Mouse (Mus musculus) frontal cortex, adult (tissue): ENCODE data around the gene Setd1a.
"Not testable (repeated sequence)": the region's sequence is repeated elsewhere in the genome, so short reads cannot be mapped to it uniquely, and the experiment has no call there.

Experiments used
- ATAC-seq: cut with Nextera tagmentation; 2 replicates; pipeline ENCODE4 v1.9.2; 2017; ENCODE audit warnings: mild to moderate bottlenecking, moderate library complexity, mixed read lengths; ENCODE audit not compliant: low TSS enrichment

Gene Setd1a

GRCm38 (mm10) chr7:127776426-127776825, at the start of gene Setd1a:
Setd1a (plus strand) TSS chr7:127776670.
- peak; percentile 56 for ATAC-seq

DNA sequence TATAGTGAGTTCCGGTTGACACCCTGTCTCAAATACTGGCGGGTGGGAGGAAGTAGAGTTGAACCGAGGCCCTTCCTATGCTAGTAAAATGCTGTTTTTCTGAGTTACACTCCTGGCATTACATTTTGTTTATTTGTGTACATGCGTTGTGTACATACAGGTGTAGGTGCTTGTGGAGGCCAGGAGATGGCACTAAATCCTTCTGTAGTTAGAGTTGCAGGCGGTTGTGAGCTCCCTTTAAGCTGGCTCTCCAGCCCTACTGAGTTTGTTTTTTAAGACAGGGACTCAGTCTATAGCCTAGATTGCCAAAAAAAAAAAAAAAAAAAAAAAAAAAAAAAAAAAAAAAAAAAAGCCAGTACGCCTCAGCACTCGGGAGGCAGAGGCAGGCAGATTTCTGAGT, 48.6 kb upstream of the Setd1a start:
- no peak for ATAC-seq

- no peak for ATAC-seq
These were observed 46.3 kb upstream of the Setd1a start for GRCm38 (mm10) chr7:127730170-127730569.

- not testable (repeated sequence) for ATAC-seq
These were observed 44.4 kb upstream of the Setd1a start, which contains the start of gene Ctf2 for GRCm38 (mm10) chr7:127732066-127732465. Ctf2 (minus strand) TSS chr7:127732166.

DNA sequence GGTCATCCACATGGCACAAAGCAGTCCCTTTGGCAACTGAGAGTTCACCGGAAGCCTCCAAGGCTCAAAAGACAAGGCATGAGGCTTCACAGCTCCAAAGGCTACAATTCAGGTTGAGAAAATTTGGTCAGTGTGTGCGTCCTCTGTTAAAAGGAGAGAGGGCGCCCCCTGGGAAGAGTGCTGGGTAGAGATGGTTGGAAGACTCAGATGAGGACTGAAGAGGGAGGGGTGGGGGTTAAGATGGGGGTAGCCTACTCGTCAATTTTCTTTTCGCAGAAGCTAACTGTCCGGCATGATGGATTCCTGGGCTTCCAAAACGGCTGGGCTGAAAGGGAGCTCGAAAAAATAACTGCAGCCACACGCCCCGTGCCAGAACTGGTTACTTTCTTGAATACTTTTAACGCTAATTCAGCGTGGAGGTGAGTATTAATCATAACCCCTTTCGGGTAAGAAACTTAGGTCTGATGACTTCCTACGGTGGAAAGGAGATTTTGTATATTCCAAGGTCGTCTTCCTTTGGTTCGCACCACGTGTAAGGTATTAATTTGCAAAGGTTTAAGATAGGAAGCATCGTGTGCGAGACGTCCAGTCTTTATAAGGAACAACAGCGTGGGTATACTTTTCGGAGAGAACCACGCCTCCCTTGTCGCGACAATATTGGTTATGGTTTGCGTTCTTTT, 32.0 kb upstream of the Setd1a start, which contains the start of gene Fbxl19:
Fbxl19 (plus strand) TSS at position 178 of the 680 bp plus-strand sequence.
- ATAC-seq = no peak

- peak; percentile 78 for ATAC-seq
These were observed 31.2 kb upstream of the Setd1a start for GRCm38 (mm10) chr7:127745251-127745651.

- peak; percentile 62 for ATAC-seq
These were observed 30.6 kb upstream of the Setd1a start for GRCm38 (mm10) chr7:127745652-127746493.

DNA sequence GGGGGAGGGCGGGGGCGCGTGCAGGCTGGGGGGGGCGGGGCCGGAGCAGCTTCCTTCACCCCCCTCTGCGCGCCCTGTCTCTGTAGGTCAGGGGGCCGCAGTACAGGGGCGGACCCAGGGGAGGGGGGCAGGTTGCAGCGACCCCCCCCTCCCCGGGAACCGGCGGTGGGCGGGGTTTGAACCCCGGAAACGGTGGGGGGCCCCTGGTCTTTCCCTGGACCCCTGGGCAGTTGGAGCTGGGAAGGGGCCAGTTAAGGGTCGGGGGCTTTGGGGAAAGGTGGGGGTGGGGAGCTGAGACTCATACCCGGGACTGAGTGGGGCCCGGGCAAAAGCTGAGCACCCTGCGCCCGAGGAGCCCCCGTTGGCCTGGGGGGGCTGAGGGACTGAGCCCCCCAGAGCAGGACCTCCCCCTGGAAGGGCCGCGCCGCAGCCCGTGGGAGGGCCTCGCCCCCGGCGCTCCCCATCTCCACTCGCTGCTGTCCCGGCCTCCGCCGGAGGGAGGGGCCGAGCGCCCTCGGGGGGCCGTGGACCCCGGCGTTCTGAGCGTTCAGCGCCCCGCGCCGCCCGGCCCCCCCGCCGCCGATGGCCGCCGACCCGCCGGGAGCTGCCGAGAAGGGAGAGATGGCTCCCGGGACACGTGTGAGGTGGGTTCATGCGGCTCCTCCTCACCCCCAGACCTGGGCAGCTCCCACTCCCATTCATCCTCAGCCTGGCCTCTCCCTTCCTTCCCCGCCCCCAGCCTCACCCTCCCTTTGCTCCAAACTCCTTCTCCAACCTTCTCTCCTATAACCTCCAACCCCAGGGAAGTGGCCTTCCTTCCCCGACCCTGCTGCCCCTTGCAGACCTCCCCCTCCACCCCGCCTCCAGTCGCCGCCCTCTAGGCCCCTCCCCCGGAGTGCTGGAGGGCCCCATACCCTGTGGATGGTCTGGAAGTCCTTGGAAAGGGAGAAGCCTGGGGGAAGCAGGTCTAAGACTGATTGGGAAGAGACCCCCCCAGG, 29.7 kb upstream of the Setd1a start:
- ATAC-seq = no peak

DNA sequence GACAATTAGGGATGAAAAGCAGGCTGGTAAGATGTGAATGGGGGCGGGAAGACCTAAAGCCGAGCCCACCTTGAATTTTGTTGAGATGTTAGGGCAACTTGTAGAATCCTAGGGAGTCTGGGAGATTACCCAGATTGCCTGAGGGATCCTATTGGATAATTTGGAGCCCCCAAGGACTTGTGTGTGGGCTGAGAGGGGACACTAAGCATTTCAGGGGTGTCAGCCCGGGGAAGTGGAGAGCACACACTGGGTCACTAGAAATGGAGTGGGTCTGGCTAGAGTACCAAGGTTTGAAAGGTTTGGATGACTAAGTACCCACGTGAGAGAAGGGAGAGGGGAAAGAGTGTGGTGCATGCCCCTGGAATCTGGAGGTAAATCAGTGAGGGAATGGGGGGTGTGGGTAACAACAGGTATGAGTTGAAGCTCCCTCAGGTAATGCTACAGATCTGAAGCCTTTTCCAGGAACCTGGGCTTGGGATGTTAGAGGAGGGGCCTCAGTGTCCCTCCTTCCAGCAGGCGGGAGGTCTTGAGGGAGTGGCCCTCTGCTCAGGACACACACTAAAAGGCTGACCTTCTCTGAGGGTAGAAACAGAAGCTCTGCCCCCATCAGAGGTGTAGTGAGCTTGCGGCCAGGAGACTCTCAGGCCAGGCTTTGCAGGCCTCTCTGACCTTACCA, 28.8 kb upstream of the Setd1a start:
- ATAC-seq = no peak

- no peak for ATAC-seq
These were observed 28.3 kb upstream of the Setd1a start for GRCm38 (mm10) chr7:127748235-127748560.

- ATAC-seq = peak; percentile 76
These were observed 26.0 kb upstream of the Setd1a start for GRCm38 (mm10) chr7:127750131-127751127.

DNA sequence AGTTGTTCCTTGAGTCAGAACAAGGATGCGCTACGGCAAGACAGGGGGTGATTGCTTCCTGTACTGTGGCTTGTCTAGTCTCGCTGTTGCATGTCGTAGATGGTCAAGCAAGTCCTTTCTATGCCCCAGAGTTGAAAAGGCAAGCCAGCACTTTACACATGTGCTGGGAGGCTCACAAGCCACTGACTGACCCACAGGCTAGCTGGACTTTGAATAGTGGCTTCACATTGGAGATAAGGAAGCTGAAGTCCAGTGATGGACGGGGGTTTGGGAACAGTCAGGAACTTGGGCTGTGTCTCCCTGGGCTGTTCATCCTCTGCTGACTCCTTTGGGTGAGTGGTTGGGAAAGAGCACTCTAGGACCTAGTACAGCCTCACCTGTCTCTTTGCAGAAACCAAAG, 24.9 kb upstream of the Setd1a start:
- ATAC-seq = no peak

- ATAC-seq = no peak
These were observed 24.4 kb upstream of the Setd1a start for GRCm38 (mm10) chr7:127752069-127752468.

DNA sequence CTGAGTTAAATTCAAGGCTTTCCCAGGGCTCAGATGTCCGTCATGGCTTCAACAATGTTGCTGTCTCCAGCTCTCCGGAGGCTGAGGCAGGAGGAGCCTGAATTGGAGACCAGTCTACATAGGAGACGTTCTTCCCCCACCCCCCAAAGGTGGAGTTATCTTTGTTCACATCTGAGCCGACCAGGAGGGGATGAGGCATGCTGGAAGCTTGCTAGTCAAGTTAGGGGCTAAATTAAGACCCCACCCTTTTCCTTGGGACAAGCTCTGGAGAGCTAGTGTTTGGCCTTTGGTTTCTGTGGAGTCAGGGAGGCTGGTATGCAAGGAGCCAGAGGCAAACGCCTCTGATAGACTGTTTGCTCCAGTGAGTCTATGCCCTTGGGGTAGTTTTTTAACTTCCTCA, 23.3 kb upstream of the Setd1a start:
- ATAC-seq = no peak

DNA sequence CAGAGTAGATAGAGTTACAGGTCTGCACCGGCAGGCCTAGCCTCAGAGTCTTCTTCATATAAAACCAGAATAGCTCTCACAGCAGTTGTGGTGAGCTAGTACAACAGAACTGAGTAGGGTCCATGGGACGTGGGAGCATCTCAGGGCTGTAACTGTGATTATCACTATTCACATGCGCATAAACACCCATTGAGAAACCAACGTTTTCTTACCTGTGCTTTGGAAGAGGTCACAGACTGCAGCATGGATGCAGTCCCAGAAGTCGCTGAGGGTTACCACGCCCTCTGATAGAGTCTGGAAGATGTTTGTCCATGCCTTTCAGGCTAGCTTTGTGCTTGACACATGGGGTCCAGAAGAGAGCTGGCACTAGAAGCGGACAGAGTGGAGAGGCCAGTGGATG, 22.7 kb upstream of the Setd1a start:
- no peak for ATAC-seq

DNA sequence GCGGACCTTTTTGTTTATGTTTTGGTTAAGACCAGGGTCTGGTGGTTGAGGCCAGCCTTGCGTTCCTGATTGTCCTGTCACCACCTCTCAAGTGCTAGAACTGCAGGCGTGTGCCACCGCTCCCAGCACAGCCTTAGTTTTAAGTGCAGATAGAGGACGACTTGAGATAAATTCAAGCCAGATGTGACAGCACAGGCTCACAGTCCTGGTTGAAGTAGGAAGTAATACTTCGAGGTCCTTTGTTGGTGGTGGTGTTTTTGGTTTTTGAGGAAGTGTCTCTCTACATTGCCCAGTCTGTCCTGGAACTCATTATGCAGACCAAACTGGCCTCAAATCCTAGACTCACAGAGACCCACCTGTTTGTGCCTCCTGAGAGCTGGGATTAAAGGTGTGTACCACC, 16.8 kb upstream of the Setd1a start:
- ATAC-seq = no peak

- ATAC-seq = no peak
These were observed 16.0 kb upstream of the Setd1a start for GRCm38 (mm10) chr7:127760478-127760877.

GRCm38 (mm10) chr7:127761026-127761425, 15.4 kb upstream of the Setd1a start:
- ATAC-seq = peak; percentile 62; the same call in 1 of the 2 replicates

GRCm38 (mm10) chr7:127763642-127764041, 12.8 kb upstream of the Setd1a start:
- ATAC-seq = no peak

DNA sequence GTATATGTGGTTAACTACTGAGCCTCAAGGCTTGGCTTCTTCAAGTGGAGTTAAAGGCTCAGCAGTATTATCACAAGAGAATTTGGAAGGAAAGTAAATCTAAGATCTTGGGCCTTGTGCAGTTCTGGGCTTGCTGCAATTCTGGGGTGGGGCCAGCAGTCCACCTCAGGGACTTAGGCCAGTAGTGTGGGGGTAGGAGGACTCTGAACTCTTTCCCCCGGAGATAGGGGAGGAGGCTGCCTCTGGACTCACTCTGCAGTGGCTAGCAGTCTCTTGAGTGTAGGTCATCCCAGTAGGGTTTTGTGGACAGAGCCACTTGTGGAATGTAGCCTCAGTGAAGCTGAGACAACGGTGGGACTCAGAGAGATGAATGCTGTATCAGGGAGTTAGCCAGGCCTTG, 10.7 kb upstream of the Setd1a start:
- no peak for ATAC-seq
